Mouse (Mus musculus): ENCODE data around the gene Myo18a.

GRCm38 (mm10) chr11:77766351-77767001, 3.4 kb downstream of the Myo18a start:
- peak; percentile 75 for TF ChIP-seq CTCF (IDR thresholded peaks at IDR 0.05)
- no peak for TF ChIP-seq EP300 (IDR thresholded peaks at IDR 0.05)

Data from lung, postnatal 0 days (tissue).